Mouse (Mus musculus): Measurements from ENCODE around the gene Pgd.

The Pgd gene

DNA sequence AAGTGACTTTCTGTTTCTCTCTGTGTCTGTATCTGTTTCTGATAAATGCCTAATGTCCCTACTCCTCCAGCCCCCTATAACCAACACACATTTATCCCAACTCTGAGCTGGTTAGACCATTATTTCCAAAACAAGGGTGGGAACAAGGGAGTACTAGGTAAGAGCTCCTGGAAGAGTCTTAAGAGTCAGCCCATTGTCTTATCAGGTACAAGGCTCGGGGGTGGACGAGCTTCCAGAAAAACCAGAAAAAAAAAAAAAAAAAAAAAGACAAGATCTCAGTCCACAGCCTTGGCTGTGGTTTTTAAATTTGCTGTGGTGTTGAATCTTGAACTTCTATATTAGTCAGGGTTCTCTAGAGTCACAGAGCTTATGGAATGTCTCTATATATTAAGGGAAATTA lies 1.4 kb upstream of the Pgd start:
- DNase-seq (ENCODE audit: low spot score), result no peak

DNA sequence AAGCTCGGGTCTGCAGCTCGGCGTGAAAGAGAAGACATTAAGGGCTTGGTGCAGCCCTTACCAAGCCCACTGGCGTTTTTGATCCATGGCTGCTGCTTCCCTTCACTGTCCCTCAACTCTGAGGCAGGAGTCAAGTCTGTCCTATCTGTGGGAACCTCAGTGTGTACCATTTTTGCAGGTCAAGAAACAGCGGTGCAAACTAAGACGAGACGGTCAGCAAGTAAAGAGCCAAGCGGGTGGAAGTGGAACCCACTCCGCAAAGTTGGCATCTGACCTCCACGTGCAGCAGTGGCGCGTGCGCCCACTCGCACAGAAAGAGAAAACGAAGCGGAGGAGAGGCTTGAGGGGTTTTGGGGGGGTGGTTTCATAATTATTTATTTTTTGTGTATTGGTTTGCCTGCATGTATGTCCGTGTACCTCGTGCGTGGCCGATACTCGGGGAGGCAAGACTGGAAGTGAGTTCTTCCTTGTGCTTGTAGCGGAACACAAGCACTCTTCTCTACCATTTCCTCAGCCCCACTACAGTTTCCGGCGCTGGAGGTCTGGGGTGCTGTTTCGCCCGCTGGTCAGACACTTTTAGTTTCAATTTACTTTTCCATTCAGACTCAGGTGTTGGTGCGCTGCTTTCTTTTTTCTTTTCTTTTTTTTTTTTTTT lies 513 bp upstream of the Pgd start:
- DNase-seq (ENCODE audit: low spot score), result no peak

DNA sequence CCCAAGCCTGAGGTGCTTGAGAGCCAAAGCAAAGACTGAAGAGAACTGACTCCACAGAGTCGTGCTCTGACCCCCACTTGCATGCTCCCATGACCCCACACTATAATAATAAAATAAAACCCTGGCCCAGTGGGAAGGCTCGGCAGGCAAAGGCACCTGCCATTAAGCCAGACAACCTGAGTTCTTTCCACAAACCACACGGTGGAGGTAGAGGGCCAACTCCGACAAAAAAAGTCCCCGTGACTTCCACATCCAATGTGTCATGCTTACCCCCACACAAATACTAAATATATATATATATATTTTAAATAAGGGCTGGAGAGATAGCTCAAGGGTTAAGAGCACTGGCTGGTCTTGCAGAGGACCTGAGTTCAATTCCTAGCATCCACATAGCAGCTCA lies 2.4 kb downstream of the Pgd start:
- DNase-seq (ENCODE audit: low spot score), result no peak

DNA sequence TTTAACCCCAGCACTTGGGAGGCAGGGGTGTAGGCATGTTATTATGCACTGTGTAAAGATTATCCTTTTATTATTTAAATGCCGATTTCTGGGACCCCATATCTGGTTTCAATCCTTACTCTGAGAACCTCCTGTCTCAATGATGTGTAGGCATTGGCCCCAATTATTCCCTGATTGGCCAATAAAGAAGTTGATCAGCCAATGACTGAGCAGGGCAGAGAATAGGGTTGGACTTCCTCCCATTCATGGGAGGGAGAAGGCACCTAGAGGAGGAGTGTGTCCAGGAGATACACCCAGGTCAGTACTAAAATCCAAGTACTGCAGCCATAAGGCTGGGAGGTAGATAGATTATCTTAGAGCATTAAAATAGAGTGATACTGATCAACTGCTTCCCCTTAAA lies 3.4 kb downstream of the Pgd start:
- no peak for DNase-seq (ENCODE audit: low spot score)

DNA sequence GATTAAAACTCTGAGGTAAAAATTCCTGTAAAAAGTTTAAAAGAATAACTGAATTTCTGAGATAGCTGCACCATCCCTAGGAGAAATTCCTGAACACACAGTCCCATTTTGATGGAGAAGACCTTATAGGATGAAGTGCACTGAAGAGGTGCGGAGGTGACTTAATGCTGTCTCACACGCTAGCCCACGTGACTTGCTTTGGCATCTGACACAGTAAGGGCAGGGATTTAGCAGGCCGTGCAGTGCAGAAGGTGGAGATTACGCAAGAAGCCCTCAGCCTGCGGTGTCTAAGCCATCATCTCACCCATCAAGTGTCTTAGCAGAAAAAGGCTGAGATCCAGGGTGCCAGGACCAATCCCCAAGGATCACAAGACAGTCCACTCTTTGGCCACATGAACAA lies 5.4 kb downstream of the Pgd start:
- no peak for DNase-seq (ENCODE audit: low spot score)

DNA sequence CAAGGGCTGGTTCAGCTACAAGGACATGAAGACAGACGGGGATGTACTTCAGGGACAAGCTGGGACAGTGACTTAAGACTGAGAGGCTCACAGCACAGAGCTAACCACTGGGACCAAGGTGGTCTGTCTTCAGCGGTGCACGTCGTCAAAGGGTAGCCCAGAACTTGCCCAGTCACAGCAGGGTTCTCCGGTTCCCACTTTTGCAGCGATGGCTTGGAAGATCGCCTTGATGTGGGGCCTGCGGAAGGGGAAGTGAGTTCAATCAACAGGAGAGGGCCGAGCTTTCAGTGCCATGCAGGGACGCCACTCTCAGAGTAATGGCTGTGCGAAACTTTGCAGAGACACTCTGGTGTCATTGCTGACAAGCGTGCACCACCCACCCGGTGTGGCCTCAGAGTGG lies 6.7 kb downstream of the Pgd start:
- DNase-seq (ENCODE audit: low spot score), result no peak

DNA sequence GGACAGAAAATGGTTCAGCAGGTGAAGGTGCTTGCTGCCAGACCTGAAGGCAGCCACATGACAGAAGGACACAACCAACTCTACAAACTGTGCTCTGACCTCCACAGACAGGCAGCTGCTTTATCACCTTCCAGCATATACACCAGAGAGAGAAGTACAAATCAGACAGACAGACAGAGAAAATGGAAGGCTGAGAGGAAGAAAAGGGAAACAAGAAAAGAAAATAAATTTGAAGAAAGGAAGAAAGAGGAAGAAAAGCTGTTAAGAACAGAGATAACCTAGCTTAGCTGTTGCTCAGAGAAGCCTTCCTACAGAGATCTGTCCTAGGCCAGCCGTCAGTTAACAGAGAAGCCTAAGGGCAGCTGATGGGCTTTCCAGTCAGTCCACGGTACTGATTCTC lies 7.4 kb downstream of the Pgd start:
- DNase-seq (ENCODE audit: low spot score), result no peak

DNA sequence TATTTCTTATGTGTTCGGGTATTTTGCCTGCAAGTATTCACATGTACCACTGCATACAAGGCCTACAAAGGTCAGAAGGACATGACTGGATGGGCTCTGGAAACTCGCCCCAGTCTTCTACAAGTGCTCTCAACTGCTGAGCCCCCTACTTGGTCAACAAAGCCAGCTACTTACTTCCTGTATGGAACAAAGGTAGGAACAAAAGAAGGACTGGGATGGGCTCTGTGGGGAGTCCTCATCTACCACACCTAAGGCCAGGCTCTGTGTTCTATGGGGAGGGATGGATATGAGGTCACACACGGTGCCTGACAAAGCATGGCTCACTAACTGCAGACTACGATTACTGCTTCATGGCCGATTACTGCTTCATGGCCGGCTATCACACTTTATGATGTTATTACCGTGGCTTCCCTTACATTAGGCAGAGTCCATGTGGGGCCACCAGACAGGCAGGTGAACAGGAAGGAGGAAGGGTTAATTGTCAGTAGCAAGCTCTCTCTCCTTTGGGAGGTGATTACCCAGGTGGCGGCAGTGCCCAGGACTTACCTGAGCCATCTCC lies 9.1 kb downstream of the Pgd start:
- DNase-seq (ENCODE audit: low spot score), result no peak

DNA sequence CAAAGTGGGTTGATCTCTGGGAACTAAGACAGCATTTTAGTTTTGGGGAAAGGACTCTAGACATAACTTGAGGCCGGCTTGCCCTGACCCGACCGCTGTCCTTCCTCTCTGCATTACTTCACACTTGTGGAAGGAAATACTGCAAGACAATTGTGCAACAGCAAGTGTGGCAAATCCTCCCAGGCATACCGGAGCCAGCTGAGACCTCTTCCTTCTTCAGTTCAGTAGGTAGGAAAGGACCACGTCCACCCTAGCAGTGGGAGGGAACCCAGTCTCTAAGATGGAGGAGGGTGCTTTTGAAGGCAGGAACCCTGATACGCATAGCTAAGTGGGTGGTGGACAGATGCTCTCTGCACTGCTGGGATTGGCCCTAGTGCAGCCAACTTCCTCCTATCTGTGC lies 10.9 kb downstream of the Pgd start:
- no peak for DNase-seq (ENCODE audit: low spot score)

DNA sequence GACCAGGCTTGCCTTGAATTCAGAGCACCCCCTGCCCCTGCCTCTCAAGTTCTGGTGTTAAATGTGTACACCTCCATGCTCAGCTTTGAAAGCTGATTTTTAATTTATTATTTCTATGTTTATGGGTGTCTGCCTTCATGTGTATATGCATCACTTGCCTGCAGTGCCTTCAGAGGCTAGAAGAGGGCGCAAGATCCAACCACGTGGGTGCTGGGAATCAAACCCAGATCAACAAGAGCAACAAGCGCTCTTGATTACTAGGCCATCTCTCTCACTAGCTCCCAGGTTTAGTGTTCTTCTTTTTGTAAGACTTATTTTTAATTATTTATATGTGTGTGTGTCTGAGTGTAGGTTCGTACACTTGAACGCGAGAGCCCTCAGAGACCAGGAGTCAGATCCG lies 11.7 kb downstream of the Pgd start:
- DNase-seq (ENCODE audit: low spot score), result no peak

DNA sequence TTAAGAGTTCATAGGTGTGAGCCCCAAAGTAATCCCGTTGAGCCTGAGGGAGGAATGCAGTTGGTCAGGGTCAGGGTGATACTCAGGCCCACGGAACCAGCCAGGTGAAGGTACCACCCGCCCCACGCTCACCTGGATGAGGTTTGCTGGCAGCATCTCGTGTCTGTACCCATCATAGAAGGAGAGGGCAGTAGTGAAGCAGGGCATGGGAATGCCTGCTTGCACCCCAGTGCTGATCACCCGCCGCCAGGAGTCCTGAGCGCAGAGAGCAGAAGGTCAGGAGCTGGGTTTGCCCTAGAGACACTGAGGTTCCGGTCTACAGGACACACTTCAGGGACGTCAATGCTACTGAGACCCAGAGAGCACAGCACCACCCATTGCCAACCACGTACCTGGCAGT lies 15.8 kb downstream of the Pgd start:
- DNase-seq (ENCODE audit: low spot score), result no peak

DNA sequence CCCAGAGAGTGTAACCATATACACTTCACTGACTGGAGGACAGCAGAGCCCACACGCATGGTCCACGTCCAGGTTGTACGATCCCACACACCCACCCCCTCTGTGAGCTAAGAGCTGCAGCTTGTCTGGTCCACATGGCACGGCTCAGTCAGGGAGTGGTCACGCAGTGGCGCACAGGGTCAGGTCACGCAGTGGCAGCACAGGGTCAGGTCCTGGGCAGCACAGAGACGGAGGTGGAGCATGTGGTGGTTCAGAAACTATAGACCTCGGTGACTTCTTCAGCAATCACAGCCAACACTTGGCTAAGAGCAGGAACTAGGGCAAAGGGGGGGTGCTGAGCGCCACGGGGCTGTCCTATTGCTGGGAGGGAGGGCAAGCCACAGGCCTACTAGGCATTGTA lies 16.3 kb downstream of the Pgd start:
- DNase-seq (ENCODE audit: low spot score), result no peak

DNA sequence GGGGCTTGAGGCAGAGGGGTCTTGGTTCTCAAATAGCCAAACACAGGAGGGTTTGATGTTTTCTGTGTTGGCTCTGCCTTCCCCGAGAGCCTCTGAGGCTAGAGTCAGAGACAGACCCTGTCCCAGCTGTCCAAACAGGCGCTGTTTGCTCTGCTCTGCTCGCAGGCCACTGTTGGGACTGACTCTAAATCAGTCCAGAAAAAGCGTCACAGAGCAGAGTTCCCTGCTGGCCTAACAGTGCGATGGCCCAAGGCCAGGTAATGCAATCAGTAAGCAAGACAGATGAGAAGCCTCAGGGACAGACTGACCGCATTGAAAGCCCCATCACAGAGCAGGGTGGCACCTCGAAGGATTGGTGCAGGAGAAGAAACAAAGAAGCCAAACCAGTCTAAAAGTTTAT lies 17.0 kb downstream of the Pgd start:
- no peak for DNase-seq (ENCODE audit: low spot score)

DNA sequence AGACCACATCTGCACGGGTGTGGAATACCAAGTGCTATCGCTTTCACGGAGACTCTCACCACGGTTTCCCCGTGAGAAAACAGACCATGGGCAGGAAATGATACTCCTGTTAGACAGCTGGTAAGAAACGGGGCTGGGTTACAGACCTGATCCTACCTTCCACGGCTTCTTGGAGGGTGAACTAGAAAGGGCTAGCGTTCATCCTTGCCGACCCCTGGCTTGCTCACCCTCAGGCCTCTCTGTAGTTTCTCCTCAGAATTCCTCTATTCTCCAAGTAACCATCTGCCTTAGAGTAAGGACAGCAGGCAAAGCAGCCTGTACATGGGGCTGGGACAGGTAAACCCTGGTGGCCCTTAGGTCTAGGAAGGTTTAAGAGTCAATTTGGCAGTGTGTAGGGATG lies 17.4 kb downstream of the Pgd start:
- DNase-seq (ENCODE audit: low spot score), result no peak

DNA sequence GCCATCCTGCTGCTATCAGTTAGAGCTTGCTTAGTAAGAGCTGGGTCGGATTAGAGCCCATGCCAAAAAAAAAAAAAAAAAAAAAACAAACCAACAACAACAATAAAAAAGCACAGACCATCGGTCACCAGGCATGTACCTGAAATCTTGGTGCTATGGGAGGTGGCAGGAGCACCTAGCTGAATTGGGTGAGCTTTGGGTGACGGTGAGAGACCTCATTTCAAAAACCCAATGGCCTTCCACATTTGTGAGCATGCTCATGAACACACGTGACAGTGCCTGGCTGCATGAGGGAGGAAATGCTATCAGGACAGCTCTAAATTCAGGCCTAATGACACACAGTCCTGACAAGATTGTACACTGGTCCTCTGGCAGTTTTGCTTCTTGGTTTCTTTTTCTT lies 18.5 kb downstream of the Pgd start:
- no peak for DNase-seq (ENCODE audit: low spot score)

DNA sequence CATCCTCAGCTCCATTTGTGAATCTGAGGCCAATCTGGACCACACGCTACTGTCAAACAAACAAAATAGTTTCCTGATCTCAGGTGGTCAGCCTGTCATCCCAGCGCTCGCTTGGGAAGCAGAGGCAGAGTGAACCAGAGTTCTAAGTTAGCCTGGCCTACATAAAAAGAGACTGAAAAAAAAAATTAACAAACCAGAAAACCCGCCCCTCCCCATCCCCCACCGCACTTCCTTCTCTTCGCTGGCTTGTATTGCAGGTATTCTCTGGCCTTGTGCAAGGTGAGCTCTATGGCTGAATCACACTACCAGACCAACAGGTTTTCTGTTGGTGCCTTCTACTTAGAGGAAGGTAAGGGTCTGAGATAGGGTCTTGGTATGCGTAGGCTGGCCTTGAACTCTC lies 19.0 kb downstream of the Pgd start:
- no peak for DNase-seq (ENCODE audit: low spot score)

DNA sequence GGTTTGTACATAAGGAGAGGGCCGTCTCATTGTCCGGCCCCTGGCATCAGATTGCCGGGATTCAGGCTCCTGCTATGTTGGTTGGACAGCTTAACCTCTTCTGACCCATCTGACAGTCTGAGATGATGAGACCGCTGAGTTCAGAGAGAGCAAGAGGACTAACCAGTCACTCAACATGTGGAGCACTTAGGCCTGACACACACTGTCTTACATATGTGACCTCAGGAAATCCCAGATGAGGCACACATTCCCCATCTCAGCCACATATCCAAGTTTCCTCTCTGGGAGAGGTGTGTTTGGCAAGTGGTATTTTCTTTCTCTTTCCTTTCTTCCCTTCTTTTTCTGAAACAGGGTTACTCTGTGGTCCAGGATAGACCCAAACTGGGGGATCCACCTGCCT lies 21.4 kb downstream of the Pgd start:
- DNase-seq (ENCODE audit: low spot score), result no peak

DNA sequence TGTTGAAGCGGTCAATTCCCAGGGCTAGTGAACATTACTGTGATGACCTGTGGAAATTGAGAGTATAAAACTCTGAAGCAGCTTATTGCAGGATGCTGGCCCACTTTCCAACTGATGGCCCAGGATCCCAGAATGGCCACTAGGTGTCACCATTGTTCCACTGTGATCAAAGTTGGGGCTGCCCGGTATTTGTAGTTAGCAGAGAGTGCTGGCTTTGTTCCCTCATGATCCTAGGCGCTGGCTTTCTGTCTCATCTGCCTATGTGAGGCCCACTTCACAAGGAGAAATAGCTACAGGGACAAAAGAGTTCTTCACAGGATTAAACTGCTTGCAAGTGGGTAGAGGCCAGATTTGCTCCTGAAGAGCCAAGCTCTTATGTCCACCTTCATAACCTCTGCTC lies 22.1 kb downstream of the Pgd start:
- peak; percentile 73 for DNase-seq (ENCODE audit: low spot score)

DNA sequence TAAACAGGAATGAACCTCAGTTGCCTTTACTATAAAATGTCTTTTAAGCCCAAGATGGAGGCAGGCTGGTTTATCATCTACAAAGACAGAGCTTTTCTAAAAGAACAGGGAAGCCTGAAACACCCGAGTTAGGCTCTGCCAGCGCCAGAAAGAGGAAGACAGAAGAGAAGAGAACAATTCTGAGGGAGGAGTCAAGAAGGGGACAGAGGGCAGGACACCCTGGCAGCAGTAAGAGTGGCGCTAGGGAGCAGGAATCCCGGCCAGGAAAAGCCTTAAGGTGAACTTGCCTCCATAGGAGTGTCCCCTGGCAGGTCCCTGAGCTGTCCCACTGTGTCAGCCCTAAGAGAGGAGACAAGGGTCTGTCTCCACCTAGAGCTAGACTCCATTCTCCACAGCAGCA lies 23.0 kb downstream of the Pgd start:
- no peak for DNase-seq (ENCODE audit: low spot score)

DNA sequence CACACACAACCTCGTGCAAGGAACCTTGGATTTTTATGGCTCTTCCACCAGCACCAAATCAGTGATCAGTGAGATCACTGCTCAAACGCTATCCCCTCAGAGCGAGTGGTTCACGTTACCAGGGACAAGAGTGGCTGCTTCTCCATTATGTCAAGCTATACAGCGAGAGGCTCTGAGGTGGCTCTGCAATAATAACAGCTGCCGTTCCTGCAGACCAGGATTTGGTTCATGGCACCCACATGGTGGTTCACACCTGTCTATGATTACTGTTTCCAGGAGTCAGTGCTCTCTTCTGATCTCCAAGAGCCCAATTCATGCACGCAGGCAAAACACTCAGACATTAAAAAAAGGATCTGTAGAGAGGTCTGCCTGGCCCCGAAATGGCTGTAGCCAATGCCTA lies 28.1 kb downstream of the Pgd start:
- no peak for DNase-seq (ENCODE audit: low spot score)

DNA sequence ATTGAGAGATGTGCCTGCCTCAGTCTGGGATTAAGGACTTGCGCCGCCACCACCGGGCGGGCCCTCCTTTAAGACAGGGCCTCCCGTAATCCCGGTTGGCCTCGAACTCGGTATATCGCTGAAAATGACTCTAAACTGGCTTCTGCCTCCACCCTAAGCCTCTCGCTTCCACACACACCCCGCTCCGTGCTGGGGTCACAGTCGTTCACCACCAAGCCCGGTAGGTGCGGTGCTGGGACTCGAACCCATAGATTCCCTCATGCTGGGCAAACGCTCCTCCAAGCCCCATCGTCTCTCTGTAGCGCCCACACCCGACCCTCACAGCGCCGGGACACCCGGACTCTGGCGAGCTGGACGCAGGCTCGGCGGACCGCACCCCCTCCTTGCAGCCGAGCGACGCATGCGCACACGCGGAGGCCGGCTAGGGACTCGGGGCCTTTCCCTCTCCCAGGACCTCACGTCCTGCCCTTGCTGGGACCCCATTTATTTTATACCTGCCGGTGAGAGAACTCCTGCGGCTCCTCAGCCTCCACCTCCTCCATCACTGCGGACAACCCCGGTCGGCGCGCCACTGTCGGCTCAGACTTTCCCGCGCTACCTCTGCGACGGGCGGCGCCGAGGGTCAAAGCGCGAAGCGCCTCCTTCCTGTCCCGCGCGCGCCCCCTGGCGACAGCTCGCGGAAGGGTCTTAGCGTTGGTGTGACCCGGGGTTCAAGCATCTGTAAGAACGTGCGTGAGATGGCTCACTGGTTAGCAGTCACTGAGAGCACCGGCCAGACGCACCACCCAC lies 29.4 kb downstream of the Pgd start, which contains the start of gene Cenps:
Cenps (minus strand) TSS at position 648 of the 789 bp plus-strand sequence.
- peak; percentile 89 for DNase-seq (ENCODE audit: low spot score)

DNA sequence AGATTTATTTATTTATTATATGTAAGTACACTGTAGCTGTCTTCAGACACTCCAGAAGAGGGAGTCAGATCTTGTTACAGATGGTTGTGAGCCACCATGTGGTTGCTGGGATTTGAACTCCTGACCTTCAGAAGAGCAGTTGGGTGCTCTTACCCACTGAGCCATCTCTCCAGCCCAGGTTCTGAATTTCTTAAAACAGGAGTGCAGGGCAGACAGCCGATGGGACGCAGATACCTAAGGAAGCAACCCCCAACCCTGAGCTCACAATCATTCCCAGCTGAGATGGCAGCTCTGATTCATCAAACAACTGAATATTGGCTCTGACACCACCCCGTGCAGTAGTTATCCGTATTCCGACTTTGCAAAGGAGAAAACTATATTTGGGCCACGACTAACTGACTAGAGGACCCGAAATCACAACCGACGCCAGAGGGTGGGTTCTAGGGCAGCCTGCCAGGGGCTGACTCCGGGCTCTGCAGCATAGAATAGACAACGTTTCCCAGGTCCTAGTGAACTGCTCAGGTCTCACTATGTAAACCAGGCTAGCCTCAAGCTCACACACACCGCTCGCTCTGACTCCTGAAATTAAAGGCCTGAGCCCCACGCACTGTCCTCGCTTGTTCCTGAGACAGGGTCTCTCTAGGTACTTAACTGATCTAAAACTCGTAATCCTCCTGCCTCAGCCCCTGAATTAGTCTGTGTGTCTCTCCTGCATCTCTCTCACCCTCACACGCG lies 30.3 kb downstream of the Pgd start:
- DNase-seq (ENCODE audit: low spot score), result no peak

DNA sequence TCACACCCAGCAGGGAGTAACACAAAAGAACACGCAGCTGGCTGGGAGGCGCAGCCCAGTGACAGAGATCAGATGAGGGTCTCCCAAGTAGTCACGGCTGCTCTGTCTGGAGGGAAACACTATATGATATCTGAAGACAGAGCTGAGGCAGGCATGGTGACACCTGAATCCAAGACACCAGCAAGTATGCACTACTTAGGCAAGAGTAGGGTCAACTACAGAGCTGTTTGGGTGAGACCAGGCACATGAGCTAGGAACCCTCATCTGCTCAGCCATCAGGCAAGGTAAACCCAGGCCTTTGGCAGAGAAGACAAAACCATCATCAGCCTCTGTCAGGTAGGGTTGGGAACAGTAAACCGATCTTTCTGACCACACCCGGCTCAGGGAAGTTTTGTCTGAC lies 33.2 kb downstream of the Pgd start:
- no peak for DNase-seq (ENCODE audit: low spot score)
